Comparison of ENCODE assay signal across 16 mouse cellular contexts in the genomic region with DNA sequence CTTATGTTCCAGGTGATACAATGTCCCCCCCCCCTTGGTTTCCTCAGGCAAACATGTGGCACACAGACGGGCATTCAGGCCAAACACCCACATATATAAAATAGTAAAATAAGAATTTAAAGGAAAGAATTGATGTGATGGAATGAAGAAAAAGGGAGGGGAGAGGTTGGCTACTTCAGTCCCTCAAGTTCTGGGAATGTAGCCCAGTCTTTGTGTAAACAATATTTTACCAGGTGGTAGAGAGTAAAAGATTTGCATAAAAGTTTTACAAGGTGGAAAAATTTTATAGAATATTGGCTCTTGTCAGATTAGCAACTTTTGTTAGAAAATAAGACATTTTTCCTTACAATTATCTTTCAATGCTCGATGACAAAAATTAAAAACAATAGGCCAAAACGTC. TPM values are rescaled to one million over a fixed set of nuclear protein-coding genes. Genes with fewer than 3 reads are reported as not detected.
"Had no signal": no experiment of that assay in that cellular context is flagged by ENCODE, and none has a peak within 500 bp of the region (broad histone marks: within the 10 kb centered on the region; RNA-seq: fewer than 3 reads in every experiment).

No protein-coding gene starts in this region.

- H3K9ac ChIP-seq: liver, embryonic 15.5 days had no signal

- ATAC-seq: intestine, embryonic 16.5 days had no signal

- H3K27ac ChIP-seq: kidney, postnatal 0 days; layer of hippocampus, adult 2 months; liver, embryonic 15.5 days; stomach, postnatal 0 days had no signal

- H3K4me2 ChIP-seq: liver, embryonic 11.5 days; liver, embryonic 15.5 days; midbrain, embryonic 11.5 days had no signal

- H3K9me3 ChIP-seq: liver, embryonic 15.5 days had no signal

- H3K36me3 ChIP-seq: liver, embryonic 15.5 days had no signal

- H3K27me3 ChIP-seq: liver, embryonic 15.5 days had no signal

- DNase-seq: layer of hippocampus, adult 9-11 months; lung, adult 2 months; lung, postnatal 10 days; lung, postnatal 36 days; midbrain, embryonic 14.5 days; thymus, adult 2 months; thymus, postnatal 14 days; thymus, postnatal 4 days had no signal

- H3K4me3 ChIP-seq: layer of hippocampus, adult 2 months; liver, embryonic 15.5 days had no signal

RNA-seq across cellular contexts. Expression of a gene that starts 4.9 kb away (rescaled TPM):
- polyA plus RNA-seq: midbrain, embryonic 11.5 days; midbrain, embryonic 14.5 days; neural tube, embryonic 14.5 days had no signal
